Mouse (Mus musculus) lung, embryonic 15.5 days (tissue): ENCODE data around the gene 4930523C07Rik. TPM values are rescaled to one million over a fixed set of nuclear protein-coding genes. Genes with fewer than 3 reads are reported as not detected.
A peak's percentile ranks its signal among the peaks of the same experiment; 100 is the strongest.

Experiments
- ATAC-seq: fragments of 200-750 bp; cut with Nextera tagmentation; 2 replicates; pipeline ENCODE4 v1.8.0; 2017; ENCODE audit warnings: moderate number of reproducible peaks, borderline replicate concordance; ENCODE audit not compliant: low FRiP score, low TSS enrichment; ENCODE audit errors: extremely low read depth
- H3K27ac ChIP-seq: fragments of 300-500 bp; sonication (generic); 2 replicates; pipeline ENCODE4 v1.5.1; 2015; ENCODE audit warnings: moderate library complexity, mild to moderate bottlenecking, inconsistent platforms
- H3K27me3 ChIP-seq: fragments of 300-500 bp; sonication (generic); 2 replicates; pipeline ENCODE4 v1.6.1; 2015; ENCODE audit warnings: inconsistent platforms
- H3K36me3 ChIP-seq: fragments of 300-500 bp; sonication (generic); 2 replicates; pipeline ENCODE4 v1.6.1; 2015; ENCODE audit warnings: inconsistent platforms
- H3K4me1 ChIP-seq: fragments of 300-500 bp; sonication (generic); 2 replicates; pipeline ENCODE4 v1.6.1; 2015; ENCODE audit warnings: inconsistent platforms
- H3K4me2 ChIP-seq: fragments of 300-500 bp; sonication (generic); 2 replicates; pipeline ENCODE4 v1.6.1; 2015; ENCODE audit warnings: inconsistent platforms, mild to moderate bottlenecking, moderate library complexity
- H3K4me3 ChIP-seq: fragments of 300-500 bp; sonication (generic); 2 replicates; pipeline ENCODE4 v1.5.1; 2015; ENCODE audit warnings: mild to moderate bottlenecking, inconsistent platforms
- H3K9ac ChIP-seq: fragments of 300-500 bp; sonication (generic); 2 replicates; pipeline ENCODE4 v1.6.1; 2015; ENCODE audit warnings: inconsistent platforms
- H3K9me3 ChIP-seq: fragments of 300-500 bp; sonication (generic); 2 replicates; pipeline ENCODE4 v1.6.1; 2016; ENCODE audit warnings: inconsistent platforms
- WGBS: fragments of 180-500 bp; shearing (Covaris S2); methylation state at CpG from one replicate; pipeline ENCODE4 v1.1.7; 2015; 5-methylcytosine and 5-hydroxymethylcytosine counted together
- polyA plus RNA-seq: library from polyadenylated mRNA; unstranded; fragments of >200 nt; fragmentation: Nextera tagmentation; extraction: Ambion mirVana; gene quantifications from 2 replicates; pipeline ENCODE4 v1.2.1, GENCODE M21; 2015

4930523C07Rik gene
- polyA plus RNA-seq, 1 experiment from 2014 or later: 32.5 TPM

GRCm38 (mm10) chr1:160033948-160034598 is 10.1 kb upstream of the 4930523C07Rik start:
- WGBS: 53% methylated on average over 4 of the region's 4 CpGs
- H3K36me3 ChIP-seq: no peaks in the 10 kb centered on the region
- no peaks in the 10 kb centered on the region for H3K27me3 ChIP-seq
- H3K9ac ChIP-seq: no peak overlapping the region
- no peak overlapping the region for H3K27ac ChIP-seq
- no peaks in the 10 kb centered on the region for H3K9me3 ChIP-seq
- H3K4me1 ChIP-seq: peaks cover 12% of the 10 kb centered on the region
- no peak overlapping the region for H3K4me2 ChIP-seq
- no peak overlapping the region for H3K4me3 ChIP-seq
- no peak for ATAC-seq

GRCm38 (mm10) chr1:160035561-160035960 is 8.6 kb upstream of the 4930523C07Rik start:
- no peak for ATAC-seq
- H3K9ac ChIP-seq: no peak overlapping the region
- H3K36me3 ChIP-seq: no peaks in the 10 kb centered on the region
- H3K4me1 ChIP-seq: peaks cover 17% of the 10 kb centered on the region
- H3K27ac ChIP-seq: no peak overlapping the region
- no peaks in the 10 kb centered on the region for H3K27me3 ChIP-seq
- no peak overlapping the region for H3K4me3 ChIP-seq
- H3K4me2 ChIP-seq: no peak overlapping the region
- 42% methylated on average over 3 of the region's 3 CpGs for WGBS
- H3K9me3 ChIP-seq: no peaks in the 10 kb centered on the region

- Histone ChIP-seq H3K4me2 (no peak overlapping the region), H3K9me3 (no peaks in the 10 kb centered on the region), H3K27me3 (no peaks in the 10 kb centered on the region), H3K9ac (no peak overlapping the region), H3K27ac (peak overlapping the region; percentile 75), H3K4me3 (no peak overlapping the region), H3K36me3 (no peaks in the 10 kb centered on the region), H3K4me1 (peaks cover 17% of the 10 kb centered on the region)
- WGBS: 32% methylated on average over 5 of the region's 5 CpGs
- ATAC-seq: peak; percentile 95
Observed at GRCm38 (mm10) chr1:160036996-160037521, 7.1 kb upstream of the 4930523C07Rik start.

GRCm38 (mm10) chr1:160039951-160040645 is 4.1 kb upstream of the 4930523C07Rik start:
- Histone ChIP-seq H3K9ac (no peak overlapping the region), H3K27ac (peak overlapping the region; percentile 23; the same call in 1 of the 2 replicates), H3K4me3 (no peak overlapping the region), H3K4me1 (peaks cover 23% of the 10 kb centered on the region), H3K9me3 (no peaks in the 10 kb centered on the region), H3K36me3 (no peaks in the 10 kb centered on the region), H3K4me2 (no peak overlapping the region), H3K27me3 (no peaks in the 10 kb centered on the region)
- WGBS: 43% methylated on average over 7 of the region's 7 CpGs
- ATAC-seq: no peak

GRCm38 (mm10) chr1:160041264-160041775 is 2.9 kb upstream of the 4930523C07Rik start:
- Histone ChIP-seq H3K9ac (no peak overlapping the region), H3K4me1 (peaks cover 35% of the 10 kb centered on the region), H3K36me3 (no peaks in the 10 kb centered on the region), H3K9me3 (no peaks in the 10 kb centered on the region), H3K27ac (no peak overlapping the region), H3K4me3 (no peak overlapping the region), H3K27me3 (no peaks in the 10 kb centered on the region), H3K4me2 (no peak overlapping the region)
- ATAC-seq: no peak
- 87% methylated on average over 7 of the region's 7 CpGs for WGBS

- Histone ChIP-seq H3K36me3 (no peaks in the 10 kb centered on the region), H3K9me3 (no peaks in the 10 kb centered on the region), H3K9ac (no peak overlapping the region), H3K4me1 (peaks cover 31% of the 10 kb centered on the region), H3K27me3 (no peaks in the 10 kb centered on the region), H3K27ac (no peak overlapping the region), H3K4me2 (no peak overlapping the region), H3K4me3 (no peak overlapping the region)
- 78% methylated on average over 7 of the region's 7 CpGs for WGBS
- no peak for ATAC-seq
Observed at GRCm38 (mm10) chr1:160042351-160042750, 1.8 kb upstream of the 4930523C07Rik start.

- H3K4me2 ChIP-seq: peak overlapping the region; percentile 77
- peak overlapping the region; percentile 80; the same call in 1 of the 2 replicates for H3K27ac ChIP-seq
- peak overlapping the region; percentile 50 for H3K4me3 ChIP-seq
- H3K27me3 ChIP-seq: no peaks in the 10 kb centered on the region
- peaks cover 34% of the 10 kb centered on the region for H3K4me1 ChIP-seq
- no peak for ATAC-seq
- 73% methylated on average over 13 of the region's 13 CpGs for WGBS
- H3K36me3 ChIP-seq: no peaks in the 10 kb centered on the region
- H3K9me3 ChIP-seq: no peaks in the 10 kb centered on the region
- H3K9ac ChIP-seq: peak overlapping the region; percentile 61; the same call in 1 of the 2 replicates
Observed at GRCm38 (mm10) chr1:160043271-160043975, 759 bp upstream of the 4930523C07Rik start.

GRCm38 (mm10) chr1:160045056-160045715 is 1.0 kb downstream of the 4930523C07Rik start:
- no peaks in the 10 kb centered on the region for H3K9me3 ChIP-seq
- peak overlapping the region; percentile 77 for H3K4me2 ChIP-seq
- peak overlapping the region; percentile 61; the same call in 1 of the 2 replicates for H3K9ac ChIP-seq
- peak overlapping the region; percentile 80 for H3K27ac ChIP-seq
- H3K4me1 ChIP-seq: peaks cover 44% of the 10 kb centered on the region
- H3K4me3 ChIP-seq: peak overlapping the region; percentile 50
- ATAC-seq: no peak
- WGBS: 45% methylated on average over 3 of the region's 3 CpGs
- no peaks in the 10 kb centered on the region for H3K27me3 ChIP-seq
- H3K36me3 ChIP-seq: no peaks in the 10 kb centered on the region

- H3K27ac ChIP-seq: no peak overlapping the region
- peak overlapping the region; percentile 77 for H3K4me2 ChIP-seq
- no peaks in the 10 kb centered on the region for H3K27me3 ChIP-seq
- H3K4me1 ChIP-seq: peaks cover 42% of the 10 kb centered on the region
- 76% methylated on average over 5 of the region's 5 CpGs for WGBS
- no peaks in the 10 kb centered on the region for H3K9me3 ChIP-seq
- no peak overlapping the region for H3K9ac ChIP-seq
- ATAC-seq: no peak
- H3K4me3 ChIP-seq: no peak overlapping the region
- no peaks in the 10 kb centered on the region for H3K36me3 ChIP-seq
Observed at GRCm38 (mm10) chr1:160045971-160046370, 1.8 kb downstream of the 4930523C07Rik start.

GRCm38 (mm10) chr1:160046786-160047185 is 2.6 kb downstream of the 4930523C07Rik start:
- peaks cover 42% of the 10 kb centered on the region for H3K4me1 ChIP-seq
- 0 out of 2 replicates have a peak overlapping the region, but pooled peaks have one; percentile 7 for H3K4me2 ChIP-seq
- H3K27me3 ChIP-seq: no peaks in the 10 kb centered on the region
- no peak overlapping the region for H3K9ac ChIP-seq
- ATAC-seq: no peak
- 71% methylated on average over 4 of the region's 4 CpGs for WGBS
- H3K36me3 ChIP-seq: no peaks in the 10 kb centered on the region
- no peak overlapping the region for H3K4me3 ChIP-seq
- no peak overlapping the region for H3K27ac ChIP-seq
- no peaks in the 10 kb centered on the region for H3K9me3 ChIP-seq

GRCm38 (mm10) chr1:160047481-160047931 is 3.3 kb downstream of the 4930523C07Rik start:
- ATAC-seq: no peak
- Histone ChIP-seq H3K9me3 (no peaks in the 10 kb centered on the region), H3K4me2 (no peak overlapping the region), H3K4me1 (peaks cover 42% of the 10 kb centered on the region), H3K9ac (no peak overlapping the region), H3K4me3 (no peak overlapping the region), H3K27me3 (no peaks in the 10 kb centered on the region), H3K36me3 (no peaks in the 10 kb centered on the region), H3K27ac (no peak overlapping the region)
- 85% methylated on average over 7 of the region's 7 CpGs for WGBS
